Mouse (Mus musculus): ENCODE measurements around the gene Tgfbrap1. TPM values are rescaled to one million over a fixed set of nuclear protein-coding genes. Genes with fewer than 3 reads are reported as not detected.

The Tgfbrap1 gene
- total RNA-seq, 2 experiments from 2014 or later, result 16.3 to 17.3 TPM

DNA sequence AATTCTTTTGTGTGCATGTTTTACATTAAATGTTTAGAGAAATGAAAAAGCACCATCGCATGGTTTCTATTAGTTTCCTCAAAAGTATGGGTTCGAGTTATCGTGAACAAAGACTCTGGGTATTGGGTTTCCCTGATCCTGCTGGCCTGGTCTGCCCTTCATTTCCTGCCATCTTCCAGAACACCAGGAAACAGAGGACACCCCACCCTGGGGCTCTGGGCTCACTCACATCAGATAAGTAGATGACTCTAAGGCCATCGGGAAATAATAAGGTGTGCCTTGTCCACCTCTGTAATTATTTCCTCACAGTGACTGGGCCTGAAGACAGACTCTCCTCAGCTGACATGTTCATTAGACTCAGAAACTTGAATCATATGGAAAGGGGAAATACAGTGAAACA, 88.0 kb downstream of the Tgfbrap1 start:
- DNase-seq, result no peak

DNA sequence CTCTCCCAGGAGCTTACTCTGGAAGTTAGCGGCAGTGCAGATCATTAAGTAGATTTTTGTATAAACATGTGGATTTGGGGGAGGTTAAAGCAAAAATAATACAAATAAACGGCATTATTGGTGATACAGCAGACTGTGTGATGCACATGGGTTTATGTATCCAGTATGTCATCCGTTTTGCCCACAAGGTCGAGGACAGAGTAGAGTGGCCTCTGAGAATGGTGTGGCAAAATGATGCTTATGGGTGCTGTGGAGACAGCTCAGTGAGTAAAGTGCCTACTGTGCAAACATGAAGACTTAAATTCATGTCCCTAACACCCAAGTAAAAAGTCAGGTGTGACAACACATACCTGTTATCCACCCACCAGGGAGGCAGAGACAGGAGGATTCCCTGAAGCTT, 91.9 kb downstream of the Tgfbrap1 start:
- DNase-seq, result no peak

DNA sequence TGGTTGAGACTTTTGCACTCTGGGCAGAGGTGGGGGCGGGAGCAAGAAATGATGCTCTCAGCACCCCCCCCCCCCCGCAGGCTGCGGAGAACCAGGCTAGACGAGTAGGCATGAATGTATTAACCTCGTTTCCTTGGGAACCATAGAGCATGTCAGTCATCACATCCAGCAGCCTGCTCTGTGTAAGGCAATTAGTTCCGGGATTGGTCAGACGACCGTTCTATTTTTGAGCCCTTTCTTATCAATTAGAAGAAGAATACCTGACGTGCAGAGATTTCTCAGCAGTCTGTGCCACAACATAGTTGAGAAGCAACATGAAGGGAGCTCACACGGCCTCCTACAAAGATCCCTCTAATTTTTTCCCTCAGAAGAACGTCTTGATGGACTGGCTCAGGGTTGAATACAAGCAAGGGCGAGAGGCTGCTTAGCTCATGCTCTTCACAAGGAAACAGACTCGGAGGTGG, 92.4 kb downstream of the Tgfbrap1 start:
- DNase-seq, result no peak

Small RNA genes within 50 kb of the gene (microRNA-seq; reads per million reads assigned to microRNA genes)
- 0 reads per million in 2 experiments for gene Gm24001

Other genes with a start within 250 kb of the Tgfbrap1 start
- 10 to 100 TPM; 90.6 to 95.1 TPM for gene Mrps9, start 247.4 kb downstream of the Tgfbrap1 start, total RNA-seq (2021)
- 1 to 10 TPM in 1 of 2 experiments, under 1 TPM in 1; 0.81 to 1.4 TPM for gene Gpr45, start 145.8 kb downstream of the Tgfbrap1 start, total RNA-seq (2021)
- 1 to 10 TPM; 9.2 to 9.8 TPM for gene AI597479, start 73 bp upstream of the Tgfbrap1 start, total RNA-seq (2021)
- 1,000 to 10,000 TPM; 1,103 to 1,257 TPM for gene Fhl2, start 98.3 kb upstream of the Tgfbrap1 start, total RNA-seq (2021)